Mouse (Mus musculus) myocyte (in vitro differentiated cells): Measurements from ENCODE around the gene 1600002K03Rik. TPM values are rescaled to one million over a fixed set of nuclear protein-coding genes. Genes with fewer than 3 reads are reported as not detected.

Experiments
- H3K27me3 ChIP-seq: one replicate; pipeline ENCODE4 v1.6.1; 2011; ENCODE audit not compliant: control insufficient read depth, insufficient read depth, insufficient read length
- H3K36me3 ChIP-seq: one replicate; pipeline ENCODE4 v1.6.1; 2011; ENCODE audit not compliant: control insufficient read depth, insufficient read depth
- H3K4me2 ChIP-seq: one replicate; pipeline ENCODE4 v1.6.1; 2011; ENCODE audit warnings: low read depth, control low read depth
- H3K4me3 ChIP-seq: one replicate; pipeline ENCODE4 v1.5.1; 2011; ENCODE audit warnings: mild to moderate bottlenecking, control low read depth, moderate library complexity
- H3K79me2 ChIP-seq: one replicate; pipeline ENCODE4 v1.6.1; 2011; ENCODE audit not compliant: control insufficient read depth, insufficient read depth
- H3ac ChIP-seq: one replicate; pipeline ENCODE4 v1.6.1; 2011; ENCODE audit not compliant: control insufficient read depth, insufficient read length
- CEBPB ChIP-seq: IDR thresholded peaks from 2 replicates; pipeline ENCODE4 v1.6.1; 2011; ENCODE audit warnings: mild to moderate bottlenecking, moderate library complexity; ENCODE audit not compliant: poor library complexity, insufficient read depth, severe bottlenecking
- E2F4 ChIP-seq: IDR thresholded peaks from one replicate; pipeline ENCODE4 v1.6.1; 2011; ENCODE audit warnings: mild to moderate bottlenecking, control low read depth, moderate library complexity; ENCODE audit not compliant: insufficient read depth
- MAX ChIP-seq: IDR thresholded peaks from one replicate; pipeline ENCODE4 v1.6.1; 2011; ENCODE audit warnings: low read depth, mild to moderate bottlenecking, control low read depth
- MYOD1 ChIP-seq, 3 experiments: IDR thresholded peaks; one replicate each; pipeline ENCODE4 v1.6.1; 2011; ENCODE audit warnings: control low read depth in 2 of 3, low read depth in 2 of 3, mild to moderate bottlenecking in 2 of 3, moderate library complexity in 1 of 3; ENCODE audit not compliant: insufficient read length in 2 of 3, control insufficient read depth in 1 of 3
- MYOG ChIP-seq, 3 experiments: IDR thresholded peaks; one replicate each; pipeline ENCODE4 v1.6.1; 2011; ENCODE audit warnings: control low read depth in 2 of 3, low read depth in 2 of 3, mild to moderate bottlenecking in 2 of 3; ENCODE audit not compliant: insufficient read length in 2 of 3, control insufficient read depth in 1 of 3, insufficient read depth in 1 of 3
- POLR2A ChIP-seq: IDR thresholded peaks from one replicate; pipeline ENCODE4 v1.6.1; 2011; ENCODE audit warnings: low read depth, mild to moderate bottlenecking, control low read depth, moderate library complexity; ENCODE audit not compliant: insufficient read length
- POLR2AphosphoS2 ChIP-seq: IDR thresholded peaks from one replicate; pipeline ENCODE4 v1.6.1; 2011; ENCODE audit warnings: low read depth, control low read depth; ENCODE audit not compliant: insufficient read length
- REST ChIP-seq: IDR thresholded peaks from one replicate; pipeline ENCODE4 v1.6.1; 2011; ENCODE audit warnings: mild to moderate bottlenecking, control low read depth, moderate library complexity; ENCODE audit not compliant: insufficient read depth, insufficient read length
- SRF ChIP-seq: IDR thresholded peaks from one replicate; pipeline ENCODE4 v1.6.1; 2011; ENCODE audit warnings: low read depth; ENCODE audit not compliant: control insufficient read depth, insufficient read length
- TCF12 ChIP-seq: IDR thresholded peaks from one replicate; pipeline ENCODE4 v1.6.1; 2011; ENCODE audit warnings: mild to moderate bottlenecking, control low read depth; ENCODE audit not compliant: poor library complexity, insufficient read depth, severe bottlenecking
- TCF3 ChIP-seq: IDR thresholded peaks from one replicate; pipeline ENCODE4 v1.6.1; 2011; ENCODE audit warnings: low read depth, control low read depth; ENCODE audit not compliant: insufficient read length
- USF1 ChIP-seq: IDR thresholded peaks from one replicate; pipeline ENCODE4 v1.6.1; 2011; ENCODE audit warnings: low read depth, mild to moderate bottlenecking, control low read depth, moderate library complexity
- polyA plus RNA-seq: library from polyadenylated mRNA; unstranded; fragments of >200 nt; fragmentation: generic; extraction: Trizol; gene quantifications from one replicate; pipeline ENCODE4 v1.2.1, GENCODE M21; 2012; ENCODE audit warnings: missing spikeins

Gene 1600002K03Rik
- polyA plus RNA-seq, 1 experiment, result 23.5 TPM

- Histone ChIP-seq H3K27me3 (no peaks in the 10 kb centered on the region), H3K36me3 (peaks cover 6% of the 10 kb centered on the region), H3ac (no peak overlapping the region), H3K4me3 (no peak overlapping the region), H3K4me2 (no peak overlapping the region), H3K79me2 (peaks cover 7% of the 10 kb centered on the region)
- no peak for TF ChIP-seq E2F4
- no peak for TF ChIP-seq TCF12
- TF ChIP-seq MYOG (IDR thresholded peaks at IDR 0.05; ENCODE audit: control insufficient read depth in 1 of 3, insufficient read depth in 1 of 3, insufficient read length in 2 of 3, low read depth in 2 of 3), result no peak
- no peak for TF ChIP-seq CEBPB
- no peak for TF ChIP-seq REST
- no peak for TF ChIP-seq USF1
- TF ChIP-seq POLR2A, result no peak
- no peak for TF ChIP-seq TCF3
- no peak for TF ChIP-seq POLR2AphosphoS2
- TF ChIP-seq MYOD1 (IDR thresholded peaks at IDR 0.05; ENCODE audit: control insufficient read depth in 1 of 3, insufficient read length in 2 of 3, low read depth in 2 of 3), result no peak
- no peak for TF ChIP-seq MAX
- TF ChIP-seq SRF, result no peak
Measured at GRCm38 (mm10) chr10:80130403-80131031, 42.2 kb upstream of the 1600002K03Rik start.

GRCm38 (mm10) chr10:80131316-80131951 lies 41.3 kb upstream of the 1600002K03Rik start:
- Histone ChIP-seq H3K27me3 (no peaks in the 10 kb centered on the region), H3K79me2 (peaks cover 7% of the 10 kb centered on the region), H3K4me3 (no peak overlapping the region), H3ac (no peak overlapping the region), H3K4me2 (no peak overlapping the region), H3K36me3 (peaks cover 6% of the 10 kb centered on the region)
- TF ChIP-seq MYOG (IDR thresholded peaks at IDR 0.05; ENCODE audit: control insufficient read depth in 1 of 3, insufficient read depth in 1 of 3, insufficient read length in 2 of 3, low read depth in 2 of 3), result no peak
- peak; percentile 57 for TF ChIP-seq POLR2A
- TF ChIP-seq REST, result no peak
- TF ChIP-seq POLR2AphosphoS2, result peak; percentile 86

- Histone ChIP-seq H3K36me3 (peaks cover 6% of the 10 kb centered on the region), H3K4me2 (no peak overlapping the region), H3K27me3 (no peaks in the 10 kb centered on the region), H3K79me2 (peaks cover 2% of the 10 kb centered on the region), H3K4me3 (no peak overlapping the region), H3ac (no peak overlapping the region)
- TF ChIP-seq REST, result no peak
- no peak for TF ChIP-seq POLR2A
- no peak for TF ChIP-seq CEBPB
- no peak for TF ChIP-seq E2F4
- TF ChIP-seq MAX, result no peak
- no peak for TF ChIP-seq MYOG (IDR thresholded peaks at IDR 0.05; ENCODE audit: control insufficient read depth in 1 of 3, insufficient read depth in 1 of 3, insufficient read length in 2 of 3, low read depth in 2 of 3)
- no peak for TF ChIP-seq TCF3
- TF ChIP-seq SRF, result no peak
- no peak for TF ChIP-seq TCF12
- no peak for TF ChIP-seq USF1
- no peak for TF ChIP-seq POLR2AphosphoS2
- no peak for TF ChIP-seq MYOD1 (IDR thresholded peaks at IDR 0.05; ENCODE audit: control insufficient read depth in 1 of 3, insufficient read length in 2 of 3, low read depth in 2 of 3)
Measured at GRCm38 (mm10) chr10:80131952-80132350, 40.8 kb upstream of the 1600002K03Rik start.

DNA sequence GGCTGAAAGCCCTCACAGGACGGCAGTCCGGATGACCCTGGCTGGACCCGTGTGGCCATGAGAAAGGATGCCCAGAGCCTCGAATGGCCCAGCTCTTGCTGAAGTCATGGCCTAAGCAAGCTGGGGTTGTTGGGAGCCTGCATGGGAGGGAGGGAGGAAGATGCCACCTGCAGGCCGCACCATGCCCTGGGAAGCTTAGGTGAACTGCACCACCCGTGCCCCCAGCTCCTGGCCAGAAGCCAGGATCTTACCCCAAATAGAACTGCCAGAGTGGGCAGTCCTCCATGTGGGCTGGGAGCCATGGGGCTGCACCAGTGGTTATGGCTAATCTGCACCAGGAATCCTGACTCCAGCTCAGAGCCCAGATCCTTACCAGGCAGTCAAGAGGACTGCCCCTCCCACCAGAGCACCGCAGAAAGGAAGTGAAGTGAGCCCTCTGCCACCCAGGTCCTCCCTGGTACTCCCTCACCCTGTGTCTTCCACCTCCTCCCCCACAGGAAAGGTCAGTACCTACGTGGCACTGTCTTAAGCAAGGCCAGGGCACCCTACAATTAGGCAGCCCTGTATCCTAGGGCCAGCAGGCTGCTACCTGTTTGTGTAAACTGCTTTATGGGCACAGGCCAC lies 39.4 kb upstream of the 1600002K03Rik start:
- no peak overlapping the region for H3K4me2 ChIP-seq
- no peak overlapping the region for H3K4me3 ChIP-seq
- TF ChIP-seq MYOD1 (IDR thresholded peaks at IDR 0.05; ENCODE audit: control insufficient read depth in 1 of 3, insufficient read length in 2 of 3, low read depth in 2 of 3) (no peak), MAX (no peak), POLR2A (no peak), MYOG (IDR thresholded peaks at IDR 0.05; ENCODE audit: control insufficient read depth in 1 of 3, insufficient read depth in 1 of 3, insufficient read length in 2 of 3, low read depth in 2 of 3) (no peak), SRF (no peak), POLR2AphosphoS2 (peak; percentile 74)
- H3ac ChIP-seq, result no peak overlapping the region
- no peaks in the 10 kb centered on the region for H3K27me3 ChIP-seq
- no peaks in the 10 kb centered on the region for H3K79me2 ChIP-seq
- H3K36me3 ChIP-seq, result peaks cover 6% of the 10 kb centered on the region

DNA sequence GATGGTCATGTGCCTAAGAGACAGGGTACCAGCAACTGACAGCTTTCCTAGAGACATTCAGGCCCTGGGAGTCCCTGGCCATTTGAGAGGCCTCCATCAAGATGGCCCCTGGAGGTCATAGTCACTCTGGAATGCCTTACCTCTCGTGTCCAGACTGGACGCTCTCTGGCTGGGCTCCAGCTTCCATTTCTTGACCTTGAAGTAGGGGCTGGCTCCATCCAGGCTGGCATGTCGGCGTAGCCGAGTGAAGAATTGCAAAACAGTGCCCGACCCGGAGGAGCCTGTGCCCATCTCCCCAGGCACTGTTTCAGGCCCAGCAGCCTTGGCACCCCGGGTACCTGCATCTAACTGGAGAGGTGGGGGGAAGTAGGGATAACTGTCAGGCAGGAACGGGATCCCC lies 38.3 kb upstream of the 1600002K03Rik start:
- no peak overlapping the region for H3K4me2 ChIP-seq
- H3K27me3 ChIP-seq, result no peaks in the 10 kb centered on the region
- no peak overlapping the region for H3K4me3 ChIP-seq
- H3K79me2 ChIP-seq, result no peaks in the 10 kb centered on the region
- H3ac ChIP-seq, result no peak overlapping the region
- H3K36me3 ChIP-seq, result peaks cover 6% of the 10 kb centered on the region
- TF ChIP-seq TCF12 (no peak), MYOD1 (IDR thresholded peaks at IDR 0.05; ENCODE audit: control insufficient read depth in 1 of 3, insufficient read length in 2 of 3, low read depth in 2 of 3) (no peak), REST (no peak), POLR2A (no peak), USF1 (no peak), SRF (no peak), E2F4 (no peak), POLR2AphosphoS2 (no peak), CEBPB (no peak), MAX (no peak), TCF3 (no peak), MYOG (IDR thresholded peaks at IDR 0.05; ENCODE audit: control insufficient read depth in 1 of 3, insufficient read depth in 1 of 3, insufficient read length in 2 of 3, low read depth in 2 of 3) (no peak)
